Mouse (Mus musculus) embryonic facial prominence, embryonic 15.5 days (tissue): Measurements from ENCODE around the gene Dcaf15. TPM values are rescaled to one million over a fixed set of nuclear protein-coding genes. Genes with fewer than 3 reads are reported as not detected.

Experiments
- ATAC-seq: fragments of 200-750 bp; cut with Nextera tagmentation; 2 replicates; pipeline ENCODE4 v1.8.0; 2017; ENCODE audit warnings: low read depth, moderate TSS enrichment; ENCODE audit not compliant: insufficient number of reproducible peaks, low FRiP score, low TSS enrichment
- H3K27ac ChIP-seq: fragments of 300-500 bp; sonication (generic); replicated peaks from 2 replicates; pipeline ENCODE4 v1.5.1; 2015; ENCODE audit warnings: mild to moderate bottlenecking, inconsistent platforms
- H3K27me3 ChIP-seq: fragments of 300-500 bp; sonication (generic); 2 replicates; pipeline ENCODE4 v1.6.1; 2015; ENCODE audit warnings: inconsistent platforms
- H3K36me3 ChIP-seq: fragments of 300-500 bp; sonication (generic); 2 replicates; pipeline ENCODE4 v1.6.1; 2015; ENCODE audit warnings: mild to moderate bottlenecking, inconsistent platforms
- H3K4me1 ChIP-seq: fragments of 300-500 bp; sonication (generic); 2 replicates; pipeline ENCODE4 v1.6.1; 2015; ENCODE audit warnings: inconsistent platforms
- H3K4me2 ChIP-seq: fragments of 300-500 bp; sonication (generic); replicated peaks from 2 replicates; pipeline ENCODE4 v1.6.1; 2015; ENCODE audit warnings: mild to moderate bottlenecking, inconsistent platforms
- H3K4me3 ChIP-seq: fragments of 300-500 bp; sonication (generic); replicated peaks from 2 replicates; pipeline ENCODE4 v1.5.1; 2015; ENCODE audit warnings: mild to moderate bottlenecking, inconsistent platforms
- H3K9ac ChIP-seq: fragments of 300-500 bp; sonication (generic); 2 replicates; pipeline ENCODE4 v1.6.1; 2015; ENCODE audit warnings: inconsistent platforms
- H3K9me3 ChIP-seq: fragments of 300-500 bp; sonication (generic); replicated peaks from 2 replicates; pipeline ENCODE4 v1.6.1; 2016; ENCODE audit warnings: inconsistent platforms
- WGBS: fragments of 180-500 bp; shearing (Covaris S2); methylation state at CpG from one replicate; pipeline ENCODE4 v1.1.7; 2015; 5-methylcytosine and 5-hydroxymethylcytosine counted together
- polyA plus RNA-seq: library from polyadenylated mRNA; unstranded; fragments of >200 nt; fragmentation: Nextera tagmentation; extraction: Ambion mirVana; gene quantifications from 2 replicates; pipeline ENCODE4 v1.2.1, GENCODE M21; 2015

The Dcaf15 gene
- polyA plus RNA-seq: 8.0 and 9.4 TPM in 2 replicates

DNA sequence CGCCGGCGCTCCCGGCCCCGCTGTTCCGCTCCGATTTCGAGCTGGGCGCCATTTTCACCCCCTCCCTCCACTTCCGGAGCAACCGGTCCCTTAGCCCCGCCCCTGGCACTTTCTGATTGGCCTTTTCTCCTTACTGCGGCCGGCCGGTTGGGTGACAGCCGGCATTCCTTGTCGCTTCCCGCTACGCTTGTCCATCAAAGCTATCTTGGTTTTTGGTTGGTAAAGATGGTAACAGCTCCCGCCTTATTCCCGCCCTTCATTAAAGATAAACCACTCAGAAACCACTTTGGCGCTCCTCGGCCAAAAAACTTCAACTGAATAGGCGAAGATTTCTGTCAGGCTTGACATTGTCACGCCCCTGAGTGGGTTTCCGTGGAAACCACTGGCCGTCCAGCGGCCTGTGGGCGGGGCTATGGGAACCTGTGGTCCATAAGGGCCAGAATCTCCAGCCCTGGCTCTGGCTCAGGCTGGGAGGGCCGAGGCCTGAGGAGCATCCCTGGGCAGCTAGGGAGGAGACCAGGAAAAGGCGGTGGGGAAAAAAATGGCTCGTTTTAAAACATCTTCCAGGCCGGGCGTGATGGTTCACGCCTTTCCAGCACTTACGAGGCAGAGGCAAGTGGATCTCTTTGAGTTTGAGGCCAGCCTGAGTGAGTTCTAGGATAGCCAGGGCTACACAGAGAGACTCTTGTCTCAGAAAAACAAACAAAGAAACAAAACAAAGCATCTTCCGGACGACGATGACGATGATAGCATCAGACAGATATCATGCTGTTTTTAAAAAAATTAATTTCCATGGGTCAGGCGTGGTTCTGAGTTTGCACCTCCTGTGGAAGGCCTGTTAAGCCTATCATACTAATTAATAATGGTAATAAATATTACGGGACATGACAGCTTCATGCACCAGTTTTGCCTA, at the start of gene Dcaf15:
Gene Dcaf15, minus strand, starts transcription at position 72 of the 913 bp plus-strand sequence.
- ATAC-seq: peak; percentile 96
- Histone ChIP-seq H3K4me3 (peak within 1 kb of the TSS; percentile 76), H3K9me3 (no peaks in the 10 kb centered on the region), H3K27me3 (no peaks in the 10 kb centered on the region), H3K36me3 (peaks cover 17% of the 10 kb centered on the region), H3K4me1 (peaks cover 31% of the 10 kb centered on the region), H3K9ac (peak within 1 kb of the TSS; percentile 71), H3K27ac (peak within 1 kb of the TSS; percentile 86), H3K4me2 (peak within 1 kb of the TSS; percentile 82)
- WGBS: 7% methylated on average over 42 of the region's 42 CpGs

DNA sequence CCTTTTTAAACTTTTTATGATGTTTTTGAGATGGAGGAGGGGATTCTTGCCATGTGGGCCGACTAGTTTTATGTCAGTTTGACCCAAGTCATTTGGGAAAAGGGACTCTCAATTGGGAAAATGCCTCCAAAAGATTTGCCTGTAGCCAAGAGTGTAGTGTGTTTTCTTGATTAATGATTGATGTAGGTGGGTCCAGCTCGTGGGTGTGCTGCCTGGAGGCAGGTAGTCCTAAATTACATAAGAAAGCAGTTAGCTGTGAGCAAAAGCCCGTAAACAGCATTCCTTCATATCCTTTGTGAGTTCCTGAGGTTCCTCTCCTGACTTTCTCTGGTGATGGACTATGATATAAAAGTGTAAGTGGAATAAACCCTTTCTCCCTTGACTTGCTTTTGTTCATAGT, 44.6 kb upstream of the Dcaf15 start:
- ATAC-seq: no peak
- no peak overlapping the region for H3K27ac ChIP-seq

GRCm38 (mm10) chr8:84148531-84148850, 43.9 kb upstream of the Dcaf15 start:
- peak overlapping the region; percentile 80 for H3K4me3 ChIP-seq
- H3K9ac ChIP-seq: no peak overlapping the region

More for the DNA sequence above, 44.6 kb upstream of the Dcaf15 start:
- Histone ChIP-seq H3K4me3 (no peak overlapping the region), H3K9ac (no peak overlapping the region), H3K27me3 (no peaks in the 10 kb centered on the region), H3K36me3 (peaks cover 3% of the 10 kb centered on the region; the same call in 1 of the 2 replicates), H3K4me2 (no peak overlapping the region), H3K4me1 (peaks cover 27% of the 10 kb centered on the region), H3K9me3 (no peaks in the 10 kb centered on the region)
- WGBS: 64% methylated on average over 3 of the region's 3 CpGs

DNA sequence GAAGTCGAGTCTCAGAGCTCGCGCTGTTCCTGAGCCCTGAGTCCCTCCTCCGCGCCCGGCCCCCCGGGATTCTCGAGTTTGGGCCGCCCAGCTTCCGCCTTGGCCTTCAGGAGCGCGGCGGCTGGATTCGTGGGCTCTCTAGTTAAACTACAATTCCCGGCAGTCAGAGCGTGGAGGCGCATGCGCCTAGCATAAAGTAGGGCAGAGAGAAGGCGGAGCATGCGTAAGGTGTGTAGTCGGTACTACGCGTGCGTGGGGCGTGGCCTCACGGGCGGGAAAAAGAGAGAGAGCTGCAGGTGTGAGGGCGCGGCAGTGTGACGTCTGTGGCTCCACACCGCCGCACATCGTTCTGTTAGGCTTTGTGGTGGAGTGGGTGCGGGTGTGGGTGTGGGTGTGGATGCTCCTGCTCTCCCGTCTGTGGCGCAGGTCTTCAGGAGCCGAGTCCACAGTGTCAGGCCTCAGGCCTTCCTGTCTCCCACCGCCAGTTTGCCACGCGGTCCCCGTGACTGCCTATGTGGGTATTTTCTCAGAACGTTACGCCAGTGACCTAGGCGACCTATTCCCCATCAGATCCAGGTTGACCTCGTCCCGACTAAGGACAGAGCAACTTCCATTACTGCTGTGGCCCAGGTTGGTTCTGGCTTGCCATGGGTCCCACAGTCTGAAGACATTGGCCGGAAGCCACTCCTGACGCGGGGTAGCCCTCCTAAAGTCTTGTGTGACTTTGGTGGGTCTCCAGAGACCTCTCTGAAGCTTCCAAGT, 43.4 kb upstream of the Dcaf15 start, which contains the start of the genes Cc2d1a and 4930432K21Rik:
Gene Cc2d1a, minus strand, starts transcription at position 168 of the 762 bp plus-strand sequence.
Gene 4930432K21Rik, plus strand, starts transcription at position 257 of the 762 bp plus-strand sequence.
- peak; percentile 94 for ATAC-seq
- Histone ChIP-seq H3K4me2 (peak within 1 kb of the TSS; percentile 89), H3K27ac (peak within 1 kb of the TSS; percentile 87), H3K36me3 (peaks cover 15% of the 10 kb centered on the region), H3K4me3 (peak within 1 kb of the TSS; percentile 80), H3K4me1 (peaks cover 27% of the 10 kb centered on the region), H3K9me3 (no peaks in the 10 kb centered on the region), H3K27me3 (no peaks in the 10 kb centered on the region), H3K9ac (peak within 1 kb of the TSS; percentile 90)
- WGBS: 18% methylated on average over 49 of the region's 49 CpGs

More at GRCm38 (mm10) chr8:84148531-84148850, 43.9 kb upstream of the Dcaf15 start:
- ATAC-seq: no peak
- Histone ChIP-seq H3K36me3 (peaks cover 10% of the 10 kb centered on the region), H3K4me1 (peaks cover 27% of the 10 kb centered on the region), H3K27me3 (no peaks in the 10 kb centered on the region), H3K9me3 (no peaks in the 10 kb centered on the region), H3K4me2 (peak overlapping the region; percentile 89), H3K27ac (no peak overlapping the region)
- WGBS: 89% methylated on average over 5 of the region's 5 CpGs

DNA sequence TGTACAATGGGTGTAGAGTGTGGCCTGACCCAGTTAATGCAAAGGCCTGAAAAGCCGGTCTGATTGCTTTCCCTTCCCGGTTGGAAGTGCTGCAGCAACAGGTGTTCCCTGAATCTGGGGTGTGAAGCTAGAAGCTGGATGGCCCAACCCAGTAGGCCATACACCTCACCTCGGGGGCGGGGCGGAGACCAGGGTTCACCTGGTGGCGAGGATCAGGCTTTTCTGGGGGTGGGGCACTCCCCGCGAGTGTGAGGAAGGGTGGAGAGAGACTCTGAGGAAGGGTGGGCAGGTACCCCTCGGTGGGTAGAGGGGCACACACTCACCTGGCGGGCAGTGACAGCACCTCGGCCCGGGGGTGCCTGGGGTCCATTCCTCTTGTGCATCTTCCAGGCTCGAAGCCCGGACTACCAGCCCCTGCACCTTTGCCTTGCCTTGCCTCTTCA, 42.8 kb upstream of the Dcaf15 start:
- peak overlapping the region; percentile 90 for H3K9ac ChIP-seq
- H3K9me3 ChIP-seq: no peaks in the 10 kb centered on the region
- peak; percentile 52 for ATAC-seq
- 5% methylated on average over 14 of the region's 14 CpGs for WGBS
- H3K4me3 ChIP-seq: peak overlapping the region; percentile 80
- H3K4me2 ChIP-seq: peak overlapping the region; percentile 89
- peak overlapping the region; percentile 87 for H3K27ac ChIP-seq
- peaks cover 27% of the 10 kb centered on the region for H3K4me1 ChIP-seq
- H3K27me3 ChIP-seq: no peaks in the 10 kb centered on the region
- H3K36me3 ChIP-seq: peaks cover 21% of the 10 kb centered on the region

DNA sequence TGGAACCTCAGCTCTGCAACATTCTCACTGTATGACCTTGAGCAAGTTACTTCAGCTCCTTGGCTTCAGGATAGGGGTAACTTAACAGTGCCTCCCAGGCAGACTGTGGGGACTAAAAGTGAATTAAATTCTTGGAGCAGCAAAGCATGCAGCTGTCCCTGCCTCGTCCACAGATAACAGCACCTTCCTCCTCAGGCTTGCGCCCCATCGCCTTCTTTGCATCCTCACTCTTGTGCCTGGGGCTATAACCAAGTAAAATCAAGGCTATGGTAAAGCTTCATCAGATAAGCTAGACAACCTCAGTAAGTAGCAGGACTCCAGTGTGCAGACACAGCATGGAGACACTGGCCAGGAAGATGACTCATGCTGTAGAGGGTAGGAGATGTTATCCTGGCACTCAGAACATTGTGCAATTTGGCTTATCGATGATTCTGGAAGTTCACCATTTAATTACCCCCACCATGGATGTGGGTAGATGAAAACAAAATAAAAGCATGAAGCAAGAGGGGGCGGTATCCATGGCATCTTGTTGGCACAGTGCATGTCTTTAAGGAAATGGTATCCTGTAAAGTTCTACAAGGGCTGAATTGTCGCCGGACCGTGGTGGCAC, 40.2 kb upstream of the Dcaf15 start:
- WGBS: 86% methylated on average over 8 of the region's 8 CpGs
- H3K9ac ChIP-seq: no peak overlapping the region

DNA sequence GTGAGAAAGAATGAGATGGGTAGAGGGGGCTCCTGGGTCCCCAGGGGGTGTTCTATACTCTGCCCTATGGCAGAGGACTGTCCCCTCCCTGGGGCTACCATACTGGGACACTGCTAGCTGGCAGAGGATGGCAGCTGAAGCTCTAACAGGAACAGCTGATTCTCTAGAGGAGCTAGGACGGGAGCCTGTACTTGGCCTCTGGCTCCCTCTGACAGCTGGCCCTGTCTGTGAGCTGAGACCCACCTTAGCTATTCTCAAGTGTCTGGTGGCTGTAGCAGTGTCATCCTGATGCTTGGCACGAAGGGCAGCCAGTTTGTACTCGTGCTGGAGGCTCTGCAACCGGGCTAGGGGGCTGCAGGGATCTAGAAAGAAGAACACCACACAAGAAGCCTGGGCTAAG, 36.3 kb upstream of the Dcaf15 start:
- Histone ChIP-seq H3K9ac (no peak overlapping the region), H3K4me2 (no peak overlapping the region), H3K4me3 (no peak overlapping the region), H3K9me3 (no peaks in the 10 kb centered on the region), H3K27ac (no peak overlapping the region), H3K36me3 (peaks cover 84% of the 10 kb centered on the region), H3K27me3 (no peaks in the 10 kb centered on the region), H3K4me1 (0 out of 2 replicates have a peak, but pooled peaks cover 2% of the 10 kb centered on the region)
- ATAC-seq: no peak
- 76% methylated on average over 4 of the region's 4 CpGs for WGBS

More for the DNA sequence above, 40.2 kb upstream of the Dcaf15 start:
- ATAC-seq: no peak
- H3K27me3 ChIP-seq: no peaks in the 10 kb centered on the region
- H3K9me3 ChIP-seq: no peaks in the 10 kb centered on the region
- H3K27ac ChIP-seq: no peak overlapping the region
- H3K4me1 ChIP-seq: peaks cover 27% of the 10 kb centered on the region
- no peak overlapping the region for H3K4me3 ChIP-seq
- H3K4me2 ChIP-seq: no peak overlapping the region
- peaks cover 46% of the 10 kb centered on the region for H3K36me3 ChIP-seq

DNA sequence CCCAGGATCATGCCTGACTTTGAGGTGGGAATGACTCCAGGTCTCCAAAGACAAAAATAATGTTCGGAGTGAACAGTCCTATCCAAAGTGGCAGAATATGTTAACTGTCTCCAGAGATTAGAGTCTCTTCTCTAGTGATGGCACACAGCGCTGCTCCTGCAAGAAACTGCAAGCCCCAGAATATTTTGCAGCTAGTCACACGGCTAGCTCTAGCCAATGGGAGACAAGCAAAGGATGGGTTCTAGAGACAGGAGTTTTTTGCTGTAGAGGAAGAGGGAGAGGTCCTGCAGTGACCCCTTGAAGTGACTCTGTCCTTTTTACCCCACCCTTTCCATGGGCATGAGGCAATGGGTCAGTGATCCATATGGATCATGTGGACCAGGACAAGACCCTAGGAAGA, 33.3 kb upstream of the Dcaf15 start:
- H3K27ac ChIP-seq: no peak overlapping the region
- WGBS: 91% methylated on average over 3 of the region's 3 CpGs
- no peak overlapping the region for H3K4me2 ChIP-seq
- H3K4me1 ChIP-seq: no peaks in the 10 kb centered on the region
- no peak overlapping the region for H3K9ac ChIP-seq
- no peaks in the 10 kb centered on the region for H3K27me3 ChIP-seq
- peaks cover 98% of the 10 kb centered on the region for H3K36me3 ChIP-seq
- H3K9me3 ChIP-seq: no peaks in the 10 kb centered on the region
- no peak overlapping the region for H3K4me3 ChIP-seq
- no peak for ATAC-seq

DNA sequence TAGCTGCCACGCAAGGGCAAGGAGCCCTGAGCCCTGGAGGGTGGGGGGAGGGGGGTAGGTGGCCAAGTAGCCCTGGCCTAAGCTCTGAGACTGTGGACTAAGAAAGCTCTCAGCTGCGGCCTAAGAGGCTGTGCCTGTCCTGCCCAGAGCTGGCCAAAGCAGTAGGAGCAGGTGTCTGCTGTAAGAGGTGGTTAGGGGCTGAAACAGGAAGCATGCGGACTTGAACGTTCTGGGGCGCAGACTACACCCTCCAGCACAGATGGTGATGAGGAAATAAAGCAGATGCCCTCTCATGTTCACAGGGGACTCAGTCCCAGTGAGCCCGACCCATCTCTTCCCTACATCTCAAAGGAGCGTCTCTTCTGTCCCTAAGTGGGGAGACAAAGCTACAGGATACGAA, 27.7 kb upstream of the Dcaf15 start:
- no peak overlapping the region for H3K4me2 ChIP-seq
- no peak overlapping the region for H3K9ac ChIP-seq
- 85% methylated on average over 8 of the region's 8 CpGs for WGBS
- H3K4me1 ChIP-seq: peaks cover 10% of the 10 kb centered on the region
- H3K9me3 ChIP-seq: no peaks in the 10 kb centered on the region
- no peak overlapping the region for H3K27ac ChIP-seq
- H3K36me3 ChIP-seq: peaks cover 56% of the 10 kb centered on the region
- ATAC-seq: no peak
- H3K27me3 ChIP-seq: no peaks in the 10 kb centered on the region
- no peak overlapping the region for H3K4me3 ChIP-seq

DNA sequence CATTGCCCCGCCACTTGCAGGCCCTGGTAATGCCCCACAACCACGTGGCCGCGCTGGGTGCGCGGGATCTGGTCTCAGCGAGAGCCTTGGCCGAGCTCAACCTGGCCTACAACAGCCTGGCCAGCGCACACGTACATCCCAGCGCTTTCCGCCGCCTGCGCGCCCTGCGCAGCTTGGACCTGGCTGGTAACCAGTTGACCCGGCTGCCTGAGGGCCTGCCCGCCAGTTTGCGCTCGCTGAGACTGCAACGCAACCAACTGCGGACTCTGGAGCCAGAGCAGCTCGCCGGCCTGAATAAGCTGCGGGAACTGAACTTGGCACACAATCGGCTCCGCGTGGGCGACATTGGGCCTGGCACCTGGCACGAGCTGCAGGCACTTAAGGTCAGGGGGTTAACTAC, 26.2 kb upstream of the Dcaf15 start:
- Histone ChIP-seq H3K4me3 (no peak overlapping the region), H3K9me3 (no peaks in the 10 kb centered on the region), H3K9ac (no peak overlapping the region), H3K36me3 (peaks cover 43% of the 10 kb centered on the region), H3K27ac (no peak overlapping the region), H3K4me2 (no peak overlapping the region), H3K27me3 (no peaks in the 10 kb centered on the region), H3K4me1 (peaks cover 10% of the 10 kb centered on the region)
- 35% methylated on average over 30 of the region's 30 CpGs for WGBS
- ATAC-seq: no peak

- no peak overlapping the region for H3K27ac ChIP-seq
- H3K9ac ChIP-seq: no peak overlapping the region
- H3K9me3 ChIP-seq: no peaks in the 10 kb centered on the region
- no peaks in the 10 kb centered on the region for H3K27me3 ChIP-seq
- peaks cover 10% of the 10 kb centered on the region for H3K4me1 ChIP-seq
- no peak overlapping the region for H3K4me2 ChIP-seq
- 60% methylated on average over 8 of the region's 8 CpGs for WGBS
- ATAC-seq: no peak
- H3K4me3 ChIP-seq: no peak overlapping the region
- H3K36me3 ChIP-seq: peaks cover 17% of the 10 kb centered on the region
These were observed 23.7 kb upstream of the Dcaf15 start for GRCm38 (mm10) chr8:84128277-84128676.
